Mouse (Mus musculus): ENCODE results near the gene Metap1d.

Gene Metap1d

DNA sequence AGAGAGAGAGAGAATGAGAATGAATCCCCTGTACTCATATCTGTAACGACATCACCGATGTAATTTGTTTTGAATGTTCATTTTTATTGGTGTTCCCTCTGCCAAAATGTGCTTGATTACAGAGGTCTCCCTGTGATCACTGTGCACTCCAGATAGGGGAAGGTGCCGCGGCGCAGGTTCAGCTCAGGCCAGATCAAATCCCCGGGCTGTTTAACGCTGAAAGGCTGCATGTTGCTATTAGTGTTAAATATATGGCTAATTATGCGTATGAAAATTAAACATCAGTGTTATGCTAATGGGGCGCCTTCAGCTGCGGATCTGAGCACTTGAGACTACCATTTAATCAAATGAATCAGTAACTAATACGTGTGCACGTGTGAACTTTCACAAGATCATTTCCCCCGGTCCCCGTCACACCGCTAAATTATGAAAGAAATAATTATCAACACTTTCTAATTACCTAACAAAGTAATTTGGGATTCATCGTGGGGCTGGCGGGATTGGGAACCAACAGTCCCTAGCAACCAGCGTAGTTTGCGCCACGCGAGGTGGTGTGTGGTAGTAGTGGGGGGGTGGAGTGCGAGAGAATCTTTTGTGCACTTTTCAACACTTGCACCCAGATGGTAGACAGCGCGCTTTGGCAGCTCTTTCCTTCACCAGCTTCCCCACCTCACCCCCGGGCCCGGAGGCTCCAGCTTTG, 75.1 kb downstream of the Metap1d start, which contains the start of gene Dlx1:
Dlx1 (plus strand) TSS at position 100 of the 700 bp plus-strand sequence.
- peak; percentile 43 for DNase-seq

DNA sequence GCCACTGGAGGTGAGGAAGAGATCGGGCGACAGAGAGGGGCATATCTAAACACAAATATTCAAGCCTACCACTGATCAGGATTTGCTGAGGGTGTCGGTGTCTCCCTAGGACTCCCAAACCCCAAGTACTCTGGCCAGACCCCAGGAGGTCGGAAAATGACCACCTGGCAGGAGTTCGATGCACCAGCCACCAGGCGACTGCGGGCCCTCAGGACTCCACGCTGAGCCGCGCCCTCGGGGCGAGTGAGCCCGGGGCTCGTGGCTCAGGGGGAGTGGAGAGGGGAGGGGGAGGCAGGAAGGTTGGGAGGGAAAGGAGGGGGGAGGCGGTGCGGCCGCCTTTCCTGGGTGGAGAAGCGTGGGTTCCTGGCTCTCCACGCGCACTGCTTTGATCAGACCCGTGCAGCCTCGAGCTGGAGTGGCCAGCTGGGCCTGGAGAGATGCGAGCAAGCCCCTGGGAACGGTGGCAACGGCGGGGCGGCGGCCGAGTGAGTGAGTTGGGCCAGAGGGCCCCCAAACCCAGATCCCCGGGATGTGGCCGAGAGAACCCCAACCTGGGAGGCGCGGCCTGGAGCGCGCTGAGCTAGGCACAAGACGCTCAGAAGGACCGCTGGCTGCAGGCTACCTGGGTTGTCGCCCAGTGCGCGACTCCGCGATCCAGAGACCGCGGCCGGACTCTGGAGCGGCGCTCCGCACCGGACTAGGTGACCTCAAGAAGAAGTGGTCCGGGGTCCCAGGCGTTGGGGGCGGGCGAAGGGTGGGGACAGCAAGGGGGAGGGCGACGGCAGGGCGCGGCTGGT, 75.8 kb downstream of the Metap1d start:
- DNase-seq = no peak

DNA sequence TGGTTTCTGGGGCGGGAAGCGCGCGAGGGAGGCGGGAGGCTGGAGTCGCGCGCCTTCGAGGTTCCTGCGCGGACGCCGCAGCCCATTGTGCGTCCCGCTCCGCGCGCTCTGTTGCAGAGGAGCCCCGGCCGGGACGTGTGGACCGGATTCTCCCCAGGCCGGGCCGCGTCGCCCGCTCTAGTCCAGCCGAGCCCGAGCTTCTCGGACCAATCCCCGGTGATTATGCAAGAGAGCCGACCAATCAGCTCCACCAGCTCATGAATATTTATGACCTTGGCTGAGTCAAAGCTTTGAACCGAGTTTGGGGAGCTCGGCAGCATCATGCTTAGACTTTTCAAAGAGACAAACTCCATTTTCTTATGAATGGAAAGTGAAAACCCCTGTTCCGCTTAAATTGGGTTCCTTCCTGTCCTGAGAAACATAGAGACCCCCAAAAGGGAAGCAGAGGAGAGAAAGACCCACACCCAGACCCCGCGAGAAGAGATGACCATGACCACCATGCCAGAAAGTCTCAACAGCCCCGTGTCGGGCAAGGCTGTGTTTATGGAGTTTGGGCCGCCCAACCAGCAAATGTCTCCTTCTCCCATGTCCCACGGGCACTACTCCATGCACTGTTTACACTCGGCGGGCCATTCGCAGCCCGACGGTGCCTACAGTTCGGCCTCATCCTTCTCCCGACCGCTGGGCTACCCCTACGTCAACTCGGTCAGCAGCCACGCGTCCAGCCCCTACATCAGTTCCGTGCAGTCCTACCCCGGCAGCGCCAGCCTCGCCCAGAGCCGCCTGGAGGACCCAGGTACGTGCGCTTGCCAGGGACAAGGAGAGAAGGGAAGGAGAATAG, 76.7 kb downstream of the Metap1d start:
- DNase-seq = peak; percentile 95

DNA sequence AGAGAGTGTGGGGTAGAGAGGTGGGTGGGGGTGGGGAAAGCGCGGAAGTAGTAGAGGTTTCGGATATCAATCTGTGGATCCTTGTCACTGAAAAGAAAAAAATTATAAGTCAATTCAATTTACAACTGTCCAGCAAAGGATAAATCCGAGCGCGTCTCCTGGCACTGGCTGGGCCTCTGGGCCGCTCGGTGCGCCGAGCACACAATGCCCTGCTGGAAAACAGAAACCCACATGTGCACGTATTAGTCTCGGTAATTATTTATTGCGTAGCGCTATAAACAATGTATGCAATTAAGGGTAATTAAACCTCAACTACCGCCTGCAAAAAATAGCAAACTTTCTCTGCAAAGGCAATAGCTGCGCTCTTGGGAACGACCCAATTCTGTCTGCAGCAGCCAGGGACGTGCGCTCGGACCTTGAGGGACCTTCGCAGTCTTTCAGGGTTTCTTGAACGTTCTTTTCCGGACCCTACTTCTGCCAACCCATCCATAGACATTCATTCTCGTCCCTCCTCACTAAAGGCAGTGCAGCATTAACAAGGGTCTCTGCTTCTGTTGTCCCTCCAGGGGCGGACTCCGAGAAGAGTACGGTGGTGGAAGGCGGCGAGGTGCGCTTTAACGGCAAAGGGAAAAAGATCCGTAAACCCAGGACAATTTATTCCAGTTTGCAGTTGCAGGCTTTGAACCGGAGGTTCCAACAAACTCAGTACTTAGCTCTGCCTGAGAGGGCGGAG, 77.5 kb downstream of the Metap1d start:
- DNase-seq = peak; percentile 44

DNA sequence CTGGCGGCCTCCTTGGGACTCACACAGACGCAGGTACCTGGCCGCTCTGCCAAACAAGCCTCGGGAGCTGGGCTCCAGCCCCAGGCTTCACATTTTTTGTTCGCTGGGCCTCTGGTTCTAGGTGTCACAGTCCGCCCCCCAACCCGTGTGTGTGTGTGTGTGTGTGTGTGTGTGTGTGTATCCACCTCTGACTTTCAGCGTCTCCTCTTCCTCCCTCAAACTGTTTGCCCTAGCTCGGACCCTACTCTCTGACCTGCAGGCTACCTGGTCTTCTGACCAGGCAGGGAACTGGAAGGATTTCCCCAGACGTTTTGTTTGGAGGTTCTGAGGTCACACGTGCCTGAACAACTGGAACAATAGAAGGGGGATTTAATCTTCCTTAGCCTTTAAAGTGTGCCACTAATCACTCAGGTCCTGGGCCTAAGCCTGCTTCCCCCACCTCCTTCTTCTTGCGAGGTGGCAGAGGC, 78.1 kb downstream of the Metap1d start:
- peak; percentile 5 for DNase-seq

DNA sequence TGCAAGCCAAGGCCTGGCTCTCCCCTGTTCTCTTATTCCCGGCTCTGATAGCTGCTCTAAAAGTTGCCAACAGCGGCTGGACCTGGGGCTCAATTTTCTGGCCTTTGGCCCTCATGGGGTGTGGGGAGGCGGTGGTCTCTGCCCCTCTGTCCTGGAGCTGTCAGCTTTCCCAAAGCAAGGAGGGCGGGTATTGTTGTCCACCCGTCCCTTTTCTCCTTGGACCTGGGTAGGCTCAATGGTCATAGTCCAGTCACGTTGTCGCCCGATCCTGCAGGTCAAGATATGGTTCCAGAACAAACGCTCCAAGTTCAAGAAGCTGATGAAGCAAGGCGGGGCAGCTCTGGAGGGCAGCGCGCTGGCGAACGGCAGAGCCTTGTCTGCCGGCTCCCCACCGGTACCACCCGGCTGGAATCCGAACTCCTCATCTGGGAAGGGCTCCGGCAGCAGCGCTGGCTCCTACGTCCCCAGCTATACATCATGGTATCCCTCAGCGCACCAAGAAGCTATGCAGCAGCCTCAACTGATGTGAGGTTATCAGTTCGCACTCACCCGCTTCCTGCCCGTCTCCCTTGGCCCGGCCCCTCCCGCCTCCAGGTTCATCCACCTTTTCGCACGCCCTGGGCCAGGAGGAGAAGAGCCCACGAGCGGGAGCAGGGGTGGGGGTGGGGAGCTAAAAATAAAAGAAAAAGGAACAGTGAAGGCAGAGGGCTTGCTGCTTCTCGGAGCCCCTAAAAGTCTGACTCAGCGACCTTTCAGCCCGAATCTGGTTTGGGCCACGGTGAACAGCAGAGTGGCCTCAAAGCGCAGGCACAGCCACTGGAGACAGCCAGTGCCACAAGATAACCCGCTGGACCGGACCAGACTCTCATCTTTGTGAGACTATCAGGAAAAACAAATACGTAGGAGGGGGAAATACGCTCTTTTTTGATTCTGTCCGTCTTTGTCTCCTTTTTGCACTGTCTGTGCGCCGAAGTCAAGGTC, 79.2 kb downstream of the Metap1d start:
- DNase-seq = peak; percentile 44

DNA sequence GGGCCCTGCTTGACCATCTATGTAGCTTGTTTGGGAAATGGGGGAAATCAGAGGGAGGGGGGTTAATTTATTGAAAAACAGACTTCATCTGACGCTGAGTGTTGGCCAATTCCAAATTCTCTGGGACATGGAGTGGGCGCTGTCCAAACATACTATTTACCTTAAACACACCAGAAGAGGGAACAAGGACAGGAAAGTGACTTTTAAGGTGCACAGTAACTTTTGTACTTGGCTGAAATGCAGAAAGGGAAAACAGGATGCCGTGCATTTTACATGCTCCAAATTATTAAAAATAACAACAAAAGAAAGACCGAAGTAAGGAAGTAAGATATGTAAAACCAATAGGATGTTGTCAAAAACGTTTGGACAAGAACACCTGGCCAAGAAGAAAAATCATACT, 80.0 kb downstream of the Metap1d start:
- no peak for DNase-seq

DNA sequence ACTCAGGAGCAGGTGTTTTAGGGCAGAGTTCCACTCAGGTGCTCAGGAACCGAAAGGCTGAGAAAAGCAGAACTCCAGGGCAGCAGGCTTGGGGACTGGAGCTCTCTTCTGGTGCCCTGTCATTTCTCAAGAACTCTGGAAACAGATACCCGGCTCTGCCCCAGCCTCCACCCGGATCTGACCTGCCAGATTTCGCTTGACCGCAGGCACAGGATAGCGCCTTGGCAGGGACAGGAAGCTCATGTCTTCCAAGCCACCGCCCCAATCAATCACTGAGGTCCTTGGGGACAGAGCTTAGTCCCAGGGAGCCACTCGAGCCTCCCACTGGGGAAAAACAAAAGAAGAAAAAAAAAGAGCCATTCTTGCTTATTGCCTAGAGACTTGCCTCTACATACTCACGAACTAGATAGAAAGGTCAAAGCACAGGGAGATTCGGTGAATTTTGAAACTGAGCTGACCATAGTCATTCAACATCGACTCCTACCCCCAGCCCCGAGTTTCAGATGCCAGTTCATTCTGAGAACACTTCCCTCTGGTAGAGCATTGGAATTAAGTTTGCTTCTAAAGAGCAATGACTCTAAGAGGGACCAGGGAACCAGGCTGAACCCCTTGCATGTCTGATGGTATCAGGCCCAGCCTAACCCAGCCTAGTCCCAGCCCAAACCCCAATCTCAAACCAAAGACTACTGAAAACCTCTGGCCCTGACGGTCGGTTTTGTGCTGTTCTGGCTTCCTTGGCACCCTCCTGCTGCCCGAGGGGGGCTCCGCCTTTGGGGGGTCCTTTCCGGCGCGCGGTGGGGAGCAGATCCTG, 81.4 kb downstream of the Metap1d start:
- DNase-seq = peak; percentile 47

DNA sequence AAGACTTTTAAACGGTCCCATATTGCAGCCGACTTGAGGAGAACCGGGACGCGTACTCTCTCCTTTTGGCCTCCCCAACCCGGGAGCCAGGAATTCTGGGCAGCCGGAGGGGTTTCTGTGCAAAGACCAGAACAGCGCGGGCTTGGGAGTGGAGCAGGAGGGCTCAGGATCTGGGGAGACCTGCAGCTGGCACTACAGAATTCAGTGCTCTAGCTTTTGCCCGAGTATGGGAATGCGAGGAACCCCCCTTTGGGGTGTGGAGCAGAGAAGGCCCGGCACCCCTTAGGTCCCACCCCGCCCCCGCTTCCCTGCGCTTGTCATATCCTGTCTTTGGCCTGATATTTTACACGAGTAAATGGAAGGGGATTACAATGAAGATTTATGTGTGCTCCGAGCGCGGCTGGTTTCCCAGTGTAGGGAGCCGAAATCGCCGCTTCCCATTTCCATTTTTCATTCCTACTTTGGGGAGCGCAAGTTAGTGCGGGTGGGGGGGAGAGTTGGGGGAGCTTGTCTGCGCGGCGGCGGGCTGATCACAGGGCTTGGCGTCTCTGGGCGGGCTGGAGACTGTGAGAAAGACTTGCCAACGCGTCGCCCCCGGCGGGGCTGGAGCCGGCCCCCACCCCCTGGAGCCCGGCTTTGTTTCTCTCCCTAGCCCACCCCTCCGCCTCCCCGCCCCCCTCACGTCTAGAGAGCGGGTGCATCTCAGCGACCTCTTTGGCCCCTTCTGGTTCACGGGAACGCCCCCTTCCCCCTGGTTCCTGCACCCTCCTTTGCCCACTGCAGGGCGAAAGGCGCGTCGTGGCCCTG, 87.7 kb downstream of the Metap1d start:
- DNase-seq = peak; percentile 61

DNA sequence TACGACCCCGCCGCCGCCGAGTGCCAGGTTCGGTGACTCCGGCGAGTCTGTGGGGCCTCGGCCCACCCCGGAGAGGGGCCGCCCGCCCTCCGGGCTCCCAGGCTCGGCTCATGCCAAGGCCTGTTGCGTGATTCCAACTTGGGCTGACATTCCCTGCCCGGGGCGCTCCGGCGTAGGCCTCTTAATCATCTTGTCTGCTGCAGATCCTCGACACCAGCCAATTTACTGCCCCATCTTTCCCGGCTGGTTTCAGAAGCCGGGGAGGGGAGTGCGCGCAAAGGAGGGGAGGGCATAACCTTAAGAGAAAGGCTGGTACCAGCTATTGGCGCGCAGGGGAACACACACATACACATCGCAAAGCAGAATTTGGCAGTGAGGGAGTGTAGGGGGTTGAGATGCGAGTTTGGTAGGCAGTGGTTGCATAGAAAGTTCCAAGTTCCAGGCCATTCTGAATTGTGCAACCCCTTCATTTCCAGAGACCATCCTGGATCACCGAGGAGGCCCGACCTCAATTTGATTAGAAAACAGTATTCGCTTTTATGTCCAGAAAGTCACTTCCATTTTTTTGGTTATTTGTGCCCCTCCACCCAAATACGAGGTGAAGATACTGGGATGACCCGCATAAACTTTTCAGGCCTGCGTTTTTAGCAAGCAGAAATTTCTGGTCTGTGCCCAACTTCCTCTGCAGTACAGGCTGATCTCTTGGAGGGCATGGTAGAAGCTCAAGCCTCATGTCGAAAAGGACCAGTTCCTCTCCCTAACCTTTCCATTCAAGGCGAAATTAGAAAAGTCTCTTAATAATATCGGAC, 88.5 kb downstream of the Metap1d start:
- DNase-seq = peak; percentile 21

DNA sequence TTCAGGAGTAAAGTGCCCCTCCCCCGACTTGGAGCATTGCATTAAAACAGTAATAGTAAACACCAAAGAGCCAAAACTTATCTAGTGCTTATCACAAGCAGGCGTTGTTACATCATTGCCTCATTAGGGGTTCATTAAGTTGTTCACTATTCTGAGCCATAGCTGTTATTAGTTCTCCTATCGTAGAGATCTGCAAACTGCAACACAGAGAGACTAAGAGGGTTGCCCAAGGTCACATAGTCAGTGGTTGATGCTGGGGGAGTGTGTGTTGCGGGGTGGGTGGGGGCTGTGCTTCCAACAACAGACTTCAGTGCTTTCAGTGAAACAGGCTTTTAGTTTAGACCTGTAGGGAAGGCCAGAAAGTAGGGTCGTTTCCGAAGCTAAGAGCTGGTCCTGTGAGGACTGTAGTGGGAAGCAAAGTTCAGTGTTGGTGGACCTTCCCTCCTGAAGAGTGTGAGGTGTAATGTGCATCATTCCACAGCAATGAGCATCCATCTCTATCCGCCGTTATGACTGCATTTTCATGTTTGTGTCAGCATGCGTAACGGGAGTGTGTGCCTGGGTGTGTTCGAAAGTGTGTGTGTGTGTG, 89.2 kb downstream of the Metap1d start:
- DNase-seq = peak; percentile 44

DNA sequence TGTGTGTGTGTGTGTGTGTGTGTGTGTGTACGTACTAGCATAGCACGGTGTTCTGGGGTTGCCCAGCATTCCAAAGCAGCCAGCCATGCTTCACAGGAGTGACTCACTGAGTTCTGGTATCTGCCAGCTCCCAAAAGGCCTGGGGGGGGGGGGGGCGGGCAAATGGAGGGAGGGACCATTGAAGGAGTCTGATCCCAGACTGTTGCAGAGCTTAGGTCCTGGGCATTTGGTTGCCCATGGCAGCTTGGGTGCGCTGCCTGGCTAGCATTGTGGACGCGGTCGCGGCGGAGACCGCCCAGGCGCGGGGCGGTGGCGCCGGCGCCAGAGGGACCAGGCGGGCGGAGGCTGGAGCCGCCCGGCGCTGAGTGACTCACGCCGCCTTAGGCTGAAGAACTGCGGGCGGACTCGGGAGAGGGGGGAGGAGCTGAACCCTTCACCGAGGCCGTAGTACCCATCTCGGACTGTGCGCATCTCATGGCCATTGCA, 89.8 kb downstream of the Metap1d start:
- peak; percentile 81 for DNase-seq

DNA sequence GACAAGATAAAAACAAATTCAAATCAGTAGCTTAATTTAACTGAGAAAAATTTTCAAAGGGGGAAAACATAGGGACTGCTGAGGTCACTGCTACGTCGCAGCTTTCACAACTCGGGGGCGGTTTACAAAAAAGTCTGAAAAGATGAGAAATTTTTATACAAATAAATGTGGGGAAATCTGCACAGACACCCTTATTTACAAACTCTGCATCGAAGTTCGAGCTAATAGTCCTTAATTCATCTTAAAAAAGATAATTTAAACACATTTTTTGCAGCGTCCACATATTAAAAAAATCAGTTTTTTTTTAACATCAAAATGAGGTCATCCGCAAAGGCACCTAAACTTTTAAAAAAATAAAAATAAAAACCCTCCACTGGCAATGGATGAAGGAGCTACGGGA, 90.5 kb downstream of the Metap1d start:
- peak; percentile 20 for DNase-seq

DNA sequence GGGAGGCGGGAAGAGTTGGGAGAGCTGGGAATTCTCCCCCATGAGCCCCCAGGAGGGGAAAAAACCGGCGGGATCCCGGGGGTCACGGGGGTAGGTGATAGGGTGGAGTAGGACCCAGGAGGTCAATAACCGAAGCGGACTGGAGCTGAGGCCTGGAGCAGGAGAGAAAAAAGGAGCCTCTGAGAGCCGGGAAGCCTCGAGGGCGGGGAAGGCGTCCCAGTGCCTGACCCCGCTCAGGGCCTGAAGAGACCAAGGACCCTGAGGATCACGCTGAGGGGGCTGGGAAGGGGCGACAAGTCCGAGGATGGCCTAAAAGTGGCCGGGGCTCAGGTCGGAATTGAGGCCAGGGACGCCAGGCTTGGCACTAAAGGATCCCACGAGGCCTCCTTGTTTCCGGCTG, 90.9 kb downstream of the Metap1d start:
- peak; percentile 46 for DNase-seq

DNA sequence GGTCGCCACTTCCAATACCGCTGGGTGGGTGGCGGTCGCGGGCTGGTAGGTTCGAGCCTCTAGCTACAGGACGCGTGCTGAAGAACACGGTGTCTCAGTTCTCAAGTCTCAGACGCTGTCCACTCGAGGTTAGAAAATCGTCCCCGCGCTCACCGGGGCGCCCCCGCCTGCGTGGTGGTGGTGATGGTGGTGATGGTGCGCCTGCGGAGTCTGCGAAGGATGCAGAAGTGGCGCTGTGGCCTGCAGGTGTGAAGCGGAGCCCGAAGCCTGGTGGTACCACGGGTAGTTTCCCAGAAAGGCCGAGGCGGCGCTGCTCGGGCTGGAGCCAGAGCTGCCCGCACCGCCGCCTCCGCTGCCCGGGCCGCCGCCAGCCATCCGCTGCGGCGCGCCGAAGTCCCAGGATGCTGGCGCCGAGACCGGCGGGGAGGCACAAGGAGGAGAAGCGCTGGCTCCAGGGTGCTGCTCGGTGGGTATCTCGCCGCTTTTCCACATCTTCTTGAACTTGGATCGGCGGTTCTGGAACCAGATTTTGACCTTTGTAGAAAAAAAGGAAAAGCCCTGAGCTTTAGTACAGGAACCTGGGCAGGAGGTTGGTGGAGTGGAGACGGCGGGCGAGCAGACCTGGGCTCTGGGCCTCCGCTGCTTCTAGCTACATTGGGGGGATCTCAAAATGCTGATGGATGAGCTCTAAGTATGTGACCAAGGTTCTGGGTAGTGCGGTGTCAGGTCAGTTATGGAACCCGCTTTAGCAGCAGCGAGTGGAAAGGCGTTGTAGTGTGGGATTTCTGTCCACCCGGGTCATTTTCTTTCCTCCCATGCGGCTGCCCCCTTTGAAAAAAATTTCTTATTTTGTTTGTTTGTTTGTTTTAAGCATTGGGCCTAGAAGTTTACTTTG, 91.6 kb downstream of the Metap1d start:
- DNase-seq = peak; percentile 74

DNA sequence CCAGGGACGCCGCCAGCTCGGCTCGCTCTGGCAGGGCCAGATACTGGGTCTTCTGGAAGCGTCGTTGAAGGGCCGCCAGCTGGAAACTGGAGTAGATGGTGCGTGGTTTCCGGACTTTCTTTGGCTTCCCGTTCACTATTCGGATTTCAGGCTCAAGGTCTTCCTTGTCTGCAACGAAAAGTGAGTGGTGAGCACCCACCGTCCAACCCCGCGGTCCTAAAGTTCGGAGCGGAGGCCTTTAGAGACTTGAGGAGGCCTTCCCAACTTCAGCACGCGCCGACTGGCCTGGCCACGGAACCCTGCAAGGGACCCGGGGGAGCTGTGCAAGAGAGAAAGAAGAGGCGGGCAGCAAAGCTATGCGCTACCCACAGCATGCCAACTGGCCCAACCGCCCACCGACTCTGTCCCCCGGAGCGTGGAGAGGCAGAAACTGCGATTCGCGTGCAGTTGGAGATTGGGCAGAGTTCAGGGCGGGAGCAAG, 92.4 kb downstream of the Metap1d start:
- peak; percentile 47 for DNase-seq

All from embryo, embryonic 11 days (tissue).